Mouse (Mus musculus): ENCODE results near the gene Arhgap6. TPM values are rescaled to one million over a fixed set of nuclear protein-coding genes. Genes with fewer than 3 reads are reported as not detected.

The Arhgap6 gene
- polyA plus RNA-seq, 1 experiment from 2014 or later: 4.4 TPM

GRCm38 (mm10) chrX:169140467-169140866, 345.6 kb downstream of the Arhgap6 start:
- H3K4me3 ChIP-seq: no peak overlapping the region
- no peak overlapping the region for H3K27ac ChIP-seq
- no peak overlapping the region for H3K4me2 ChIP-seq
- H3K36me3 ChIP-seq: no peaks in the 10 kb centered on the region
- H3K27me3 ChIP-seq: no peaks in the 10 kb centered on the region
- no peaks in the 10 kb centered on the region for H3K9me3 ChIP-seq
- no peak for ATAC-seq (ENCODE audit: insufficient number of reproducible peaks, low FRiP score, low TSS enrichment, low read depth)
- H3K9ac ChIP-seq: no peak overlapping the region
- 85% methylated on average over 9 of the region's 9 CpGs for WGBS
- no peaks in the 10 kb centered on the region for H3K4me1 ChIP-seq

DNA sequence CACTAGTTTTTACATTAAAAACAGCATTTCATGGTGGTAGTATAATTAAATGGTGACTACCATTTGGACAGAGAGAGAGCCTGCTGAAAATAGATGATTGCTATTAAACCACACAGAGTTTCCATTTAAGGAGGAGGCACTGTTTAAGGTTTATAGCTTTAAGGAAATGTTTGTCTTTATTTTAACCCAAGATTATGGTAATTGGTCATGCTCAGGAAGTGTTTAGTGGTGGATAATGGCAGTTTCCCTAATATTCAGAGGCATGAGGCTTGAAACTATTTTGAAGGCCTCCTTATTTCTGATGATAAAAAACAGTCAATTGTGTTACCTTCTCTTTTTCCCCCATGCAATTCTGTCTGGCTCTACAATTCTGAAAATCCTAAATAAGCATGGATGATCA, 358.9 kb downstream of the Arhgap6 start:
- Histone ChIP-seq H3K9me3 (no peaks in the 10 kb centered on the region), H3K36me3 (no peaks in the 10 kb centered on the region), H3K4me1 (no peaks in the 10 kb centered on the region), H3K27ac (no peak overlapping the region), H3K4me2 (no peak overlapping the region), H3K27me3 (no peaks in the 10 kb centered on the region), H3K9ac (no peak overlapping the region), H3K4me3 (no peak overlapping the region)
- ATAC-seq (ENCODE audit: insufficient number of reproducible peaks, low FRiP score, low TSS enrichment, low read depth): no peak

DNA sequence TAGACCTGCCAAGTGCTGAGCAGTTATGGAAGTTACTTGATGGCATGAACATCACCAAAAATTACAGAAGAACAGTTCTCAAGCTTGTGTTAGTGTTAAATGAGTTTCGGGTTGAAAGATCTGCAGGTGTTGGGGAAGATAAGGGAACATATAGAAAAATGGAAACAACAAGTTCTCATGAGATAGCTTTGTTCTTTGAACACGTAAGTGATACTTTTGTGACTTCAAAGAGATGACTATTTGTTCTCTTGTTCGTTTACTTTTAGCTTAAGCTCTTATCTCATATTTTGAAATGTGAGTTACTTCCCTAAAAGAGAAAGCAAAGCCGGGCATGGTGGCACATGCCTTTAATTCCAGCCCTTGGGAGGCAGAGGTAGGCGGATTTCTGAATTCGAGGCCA, 363.5 kb downstream of the Arhgap6 start:
- no peak overlapping the region for H3K4me2 ChIP-seq
- no peak for ATAC-seq (ENCODE audit: insufficient number of reproducible peaks, low FRiP score, low TSS enrichment, low read depth)
- 78% methylated on average over 6 of the region's 6 CpGs for WGBS
- H3K4me3 ChIP-seq: no peak overlapping the region
- no peak overlapping the region for H3K27ac ChIP-seq
- H3K4me1 ChIP-seq: no peaks in the 10 kb centered on the region
- no peaks in the 10 kb centered on the region for H3K27me3 ChIP-seq
- H3K36me3 ChIP-seq: no peaks in the 10 kb centered on the region
- no peak overlapping the region for H3K9ac ChIP-seq
- H3K9me3 ChIP-seq: no peaks in the 10 kb centered on the region

GRCm38 (mm10) chrX:169170981-169171380, 376.1 kb downstream of the Arhgap6 start:
- no peak overlapping the region for H3K4me2 ChIP-seq
- no peak overlapping the region for H3K27ac ChIP-seq
- no peak overlapping the region for H3K9ac ChIP-seq
- H3K4me3 ChIP-seq: no peak overlapping the region
- H3K27me3 ChIP-seq: no peaks in the 10 kb centered on the region
- no peak for ATAC-seq (ENCODE audit: insufficient number of reproducible peaks, low FRiP score, low TSS enrichment, low read depth)
- H3K9me3 ChIP-seq: no peaks in the 10 kb centered on the region
- H3K36me3 ChIP-seq: no peaks in the 10 kb centered on the region
- no peaks in the 10 kb centered on the region for H3K4me1 ChIP-seq
- WGBS: 74% methylated on average over 2 of the region's 2 CpGs

DNA sequence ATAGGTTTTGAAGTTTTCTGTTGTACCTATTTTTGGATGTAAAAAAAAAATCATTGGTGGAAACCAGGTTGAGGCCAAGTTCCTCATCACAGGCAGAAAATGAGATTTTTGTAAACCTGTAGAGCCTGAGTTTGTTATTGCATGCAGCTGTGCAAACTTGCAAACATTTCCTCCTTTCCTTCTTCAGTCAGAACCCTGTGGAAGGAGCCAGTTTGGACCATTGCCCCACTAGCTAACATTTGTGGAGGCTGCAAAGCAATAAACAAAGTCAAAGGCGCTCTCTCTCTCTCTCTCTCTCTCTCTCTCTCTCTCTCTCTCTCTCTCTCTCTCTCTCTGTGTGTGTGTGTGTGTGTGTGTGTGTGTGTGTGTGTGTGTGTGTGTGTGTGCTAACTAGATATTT, 378.9 kb downstream of the Arhgap6 start:
- H3K27me3 ChIP-seq: no peaks in the 10 kb centered on the region

DNA sequence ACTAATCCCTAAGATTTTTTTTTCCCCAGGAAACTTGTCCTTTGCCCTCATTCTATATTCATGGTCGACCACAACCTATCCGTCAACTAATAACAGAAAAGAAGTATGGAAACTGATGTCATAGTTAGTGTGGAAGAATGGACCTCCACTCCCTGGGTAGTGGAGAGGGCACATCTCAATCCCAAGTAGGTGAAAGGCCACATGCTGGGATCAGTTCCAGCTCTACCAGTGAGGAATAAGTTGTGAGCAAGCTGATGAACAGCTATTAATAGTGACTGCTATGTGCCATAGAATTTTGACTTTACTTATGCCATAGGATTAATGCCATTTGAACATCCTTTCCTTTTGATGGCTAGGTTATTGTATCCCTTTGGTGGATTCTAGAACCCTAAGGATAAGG, 383.7 kb downstream of the Arhgap6 start:
- Histone ChIP-seq H3K27ac (no peak overlapping the region), H3K4me2 (no peak overlapping the region), H3K4me1 (no peaks in the 10 kb centered on the region), H3K36me3 (no peaks in the 10 kb centered on the region), H3K4me3 (no peak overlapping the region), H3K27me3 (no peaks in the 10 kb centered on the region), H3K9me3 (no peaks in the 10 kb centered on the region), H3K9ac (no peak overlapping the region)
- 80% methylated on average over 2 of the region's 2 CpGs for WGBS
- no peak for ATAC-seq (ENCODE audit: insufficient number of reproducible peaks, low FRiP score, low TSS enrichment, low read depth)

More for the DNA sequence above, 378.9 kb downstream of the Arhgap6 start:
- Histone ChIP-seq H3K27ac (no peak overlapping the region), H3K4me3 (no peak overlapping the region), H3K4me1 (no peaks in the 10 kb centered on the region), H3K9ac (no peak overlapping the region), H3K4me2 (no peak overlapping the region), H3K36me3 (no peaks in the 10 kb centered on the region), H3K9me3 (no peaks in the 10 kb centered on the region)
- no peak for ATAC-seq (ENCODE audit: insufficient number of reproducible peaks, low FRiP score, low TSS enrichment, low read depth)
- WGBS: 86% methylated on average over 1 of the region's 1 CpGs

DNA sequence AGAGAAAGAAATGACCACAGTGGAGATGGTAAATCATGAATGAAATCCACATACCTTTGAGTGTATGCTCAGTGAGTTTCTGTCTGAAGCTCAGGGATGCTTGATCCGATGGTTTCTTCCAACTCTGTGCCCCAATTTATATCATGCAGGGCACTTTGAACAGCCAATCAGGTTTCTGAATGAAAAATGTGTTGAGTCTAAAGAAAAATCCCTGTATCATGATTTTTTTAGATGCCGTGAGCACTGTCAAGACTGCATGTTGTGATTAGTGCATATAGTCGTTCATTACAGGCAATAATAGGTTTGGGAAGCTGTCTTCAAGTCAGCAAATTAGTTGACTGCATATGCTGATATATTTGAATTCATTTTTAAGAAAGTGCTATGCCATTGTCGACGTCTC, 392.2 kb downstream of the Arhgap6 start, which contains the start of gene Amelx:
Gene Amelx (minus strand): TSS at position 101 of the 400 bp plus-strand sequence.
- Histone ChIP-seq H3K27me3 (no peaks in the 10 kb centered on the region; the same call in 1 of the 2 replicates), H3K4me3 (no peak within 1 kb of the TSS), H3K9ac (no peak within 1 kb of the TSS), H3K4me2 (no peak within 1 kb of the TSS), H3K4me1 (no peaks in the 10 kb centered on the region), H3K36me3 (no peaks in the 10 kb centered on the region), H3K9me3 (no peaks in the 10 kb centered on the region), H3K27ac (no peak within 1 kb of the TSS)
- ATAC-seq (ENCODE audit: insufficient number of reproducible peaks, low FRiP score, low TSS enrichment, low read depth): no peak
- WGBS: 85% methylated on average over 5 of the region's 5 CpGs

DNA sequence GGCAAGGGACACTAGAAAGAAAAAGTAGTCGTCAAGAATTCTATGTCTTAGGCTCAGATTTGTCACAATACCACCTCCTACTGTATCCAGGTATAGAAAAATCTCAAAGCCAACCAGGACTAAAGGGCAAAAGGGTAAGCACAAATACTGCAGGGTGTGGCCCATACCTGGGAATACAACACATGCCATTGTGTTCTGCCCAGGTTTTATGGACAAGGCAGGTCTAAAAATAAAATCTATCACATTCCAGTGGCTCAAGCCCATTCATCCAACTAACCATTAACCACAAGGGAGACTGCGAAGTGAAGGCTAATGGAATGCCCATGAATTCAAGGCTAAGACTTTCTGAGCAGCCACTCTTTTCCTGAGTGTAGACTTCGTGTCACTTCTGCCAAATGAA, 415.1 kb downstream of the Arhgap6 start:
- no peak overlapping the region for H3K27ac ChIP-seq
- H3K4me1 ChIP-seq: no peaks in the 10 kb centered on the region
- H3K9ac ChIP-seq: no peak overlapping the region
- H3K27me3 ChIP-seq: no peaks in the 10 kb centered on the region
- H3K4me3 ChIP-seq: no peak overlapping the region
- no peak overlapping the region for H3K4me2 ChIP-seq
- H3K36me3 ChIP-seq: no peaks in the 10 kb centered on the region
- no peaks in the 10 kb centered on the region for H3K9me3 ChIP-seq
- no peak for ATAC-seq (ENCODE audit: insufficient number of reproducible peaks, low FRiP score, low TSS enrichment, low read depth)
- 58% methylated on average over 3 of the region's 3 CpGs for WGBS

DNA sequence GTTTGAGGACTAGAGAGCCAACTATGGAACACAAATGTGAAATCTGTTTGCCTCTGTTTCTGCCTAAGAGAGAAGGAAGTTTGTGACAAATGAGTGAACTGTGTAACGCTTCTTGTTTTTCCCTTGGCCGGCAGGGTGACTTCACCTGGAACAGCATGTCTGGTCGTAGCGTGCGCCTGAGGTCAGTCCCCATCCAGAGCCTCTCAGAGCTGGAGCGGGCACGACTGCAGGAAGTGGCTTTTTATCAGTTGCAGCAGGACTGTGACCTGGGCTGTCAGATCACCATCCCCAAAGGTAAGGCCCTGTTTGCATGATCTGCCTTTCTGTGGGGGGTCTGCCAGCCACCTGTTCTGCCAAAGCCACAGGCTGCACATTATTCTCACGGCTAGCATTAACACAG, 425.2 kb downstream of the Arhgap6 start:
- Histone ChIP-seq H3K4me2 (no peak overlapping the region), H3K9ac (no peak overlapping the region), H3K9me3 (no peaks in the 10 kb centered on the region), H3K4me1 (no peaks in the 10 kb centered on the region), H3K27ac (no peak overlapping the region), H3K36me3 (no peaks in the 10 kb centered on the region), H3K27me3 (peaks cover 3% of the 10 kb centered on the region; the same call in 1 of the 2 replicates), H3K4me3 (no peak overlapping the region)
- 59% methylated on average over 8 of the region's 8 CpGs for WGBS
- no peak for ATAC-seq (ENCODE audit: insufficient number of reproducible peaks, low FRiP score, low TSS enrichment, low read depth)

GRCm38 (mm10) chrX:169222357-169223062, 427.6 kb downstream of the Arhgap6 start:
- no peaks in the 10 kb centered on the region for H3K36me3 ChIP-seq
- no peak overlapping the region for H3K4me3 ChIP-seq
- no peak overlapping the region for H3K9ac ChIP-seq
- no peaks in the 10 kb centered on the region for H3K9me3 ChIP-seq
- H3K27me3 ChIP-seq: peaks cover 3% of the 10 kb centered on the region; the same call in 1 of the 2 replicates
- H3K4me2 ChIP-seq: no peak overlapping the region
- no peak overlapping the region for H3K27ac ChIP-seq
- ATAC-seq (ENCODE audit: insufficient number of reproducible peaks, low FRiP score, low TSS enrichment, low read depth): no peak
- 52% methylated on average over 3 of the region's 3 CpGs for WGBS
- no peaks in the 10 kb centered on the region for H3K4me1 ChIP-seq

DNA sequence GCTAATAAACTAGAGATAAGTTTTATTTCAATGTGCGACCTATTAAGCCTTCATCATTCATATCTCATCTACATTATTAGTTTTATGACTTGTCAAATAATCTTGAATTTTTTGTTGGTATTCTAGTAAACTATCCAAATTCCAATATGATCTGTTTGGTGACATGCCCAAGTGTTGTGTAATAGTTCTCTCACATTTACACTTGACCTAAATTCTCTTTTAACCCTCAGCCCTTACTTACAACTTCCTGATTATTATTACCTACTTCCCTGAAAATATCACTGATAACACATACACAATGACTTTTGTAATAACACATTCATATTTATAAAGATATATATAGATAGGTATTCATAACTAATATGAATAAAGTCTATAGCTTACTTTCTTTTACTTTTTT, 461.0 kb downstream of the Arhgap6 start:
- no peak for ATAC-seq (ENCODE audit: insufficient number of reproducible peaks, low FRiP score, low TSS enrichment, low read depth)
- H3K36me3 ChIP-seq: no peaks in the 10 kb centered on the region
- H3K4me2 ChIP-seq: no peak overlapping the region
- H3K4me1 ChIP-seq: no peaks in the 10 kb centered on the region
- H3K4me3 ChIP-seq: no peak overlapping the region
- no peaks in the 10 kb centered on the region for H3K27me3 ChIP-seq
- no peaks in the 10 kb centered on the region for H3K9me3 ChIP-seq
- H3K27ac ChIP-seq: no peak overlapping the region
- WGBS: 72% methylated on average over 1 of the region's 1 CpGs
- H3K9ac ChIP-seq: no peak overlapping the region

- ATAC-seq (ENCODE audit: insufficient number of reproducible peaks, low FRiP score, low TSS enrichment, low read depth): no peak
- no peaks in the 10 kb centered on the region for H3K36me3 ChIP-seq
- no peaks in the 10 kb centered on the region for H3K4me1 ChIP-seq
- no peaks in the 10 kb centered on the region for H3K9me3 ChIP-seq
- H3K4me2 ChIP-seq: no peak overlapping the region
- H3K27ac ChIP-seq: no peak overlapping the region
- H3K9ac ChIP-seq: no peak overlapping the region
- no peak overlapping the region for H3K4me3 ChIP-seq
- no peaks in the 10 kb centered on the region; the same call in 1 of the 2 replicates for H3K27me3 ChIP-seq
Observed at GRCm38 (mm10) chrX:169256741-169257140, 461.8 kb downstream of the Arhgap6 start.

DNA sequence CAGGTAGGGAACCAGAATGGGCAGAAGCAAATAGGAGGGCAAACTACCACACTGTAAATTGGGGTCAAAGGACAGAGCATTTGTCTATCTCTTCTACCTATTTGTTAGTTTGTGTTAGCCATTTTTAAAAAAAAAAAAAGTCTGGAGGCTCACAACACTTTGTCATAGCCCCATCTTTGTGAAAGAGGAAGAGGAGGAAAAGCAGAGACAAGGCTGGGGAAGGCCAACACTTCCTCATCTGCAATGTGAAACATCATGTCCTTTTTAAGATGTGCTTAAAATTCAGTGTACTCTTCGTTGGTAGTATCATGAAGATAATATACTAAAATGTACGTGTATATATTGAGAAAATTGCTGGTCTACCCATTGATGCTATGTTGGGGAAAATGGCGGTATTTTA, 466.1 kb downstream of the Arhgap6 start:
- ATAC-seq (ENCODE audit: insufficient number of reproducible peaks, low FRiP score, low TSS enrichment, low read depth): no peak
- no peaks in the 10 kb centered on the region for H3K36me3 ChIP-seq
- no peak overlapping the region for H3K4me2 ChIP-seq
- WGBS: 87% methylated on average over 3 of the region's 3 CpGs
- no peaks in the 10 kb centered on the region for H3K4me1 ChIP-seq
- no peak overlapping the region for H3K9ac ChIP-seq
- H3K27me3 ChIP-seq: peaks cover 3% of the 10 kb centered on the region; the same call in 1 of the 2 replicates
- H3K27ac ChIP-seq: no peak overlapping the region
- no peaks in the 10 kb centered on the region for H3K9me3 ChIP-seq
- no peak overlapping the region for H3K4me3 ChIP-seq
